Mouse (Mus musculus) stomach, embryonic 14.5 days (tissue): Measurements from ENCODE around the gene Elk3. TPM values are rescaled to one million over a fixed set of nuclear protein-coding genes. Genes with fewer than 3 reads are reported as not detected.

ENCODE experiments used
- ATAC-seq: fragments of 200-750 bp; cut with Nextera tagmentation; 2 replicates; pipeline ENCODE4 v1.8.0; 2017; ENCODE audit warnings: low read depth, moderate TSS enrichment; ENCODE audit not compliant: insufficient number of reproducible peaks, insufficient read depth, low FRiP score
- H3K27ac ChIP-seq: fragments of 300-500 bp; sonication (generic); 2 replicates; pipeline ENCODE4 v1.5.1; 2014; ENCODE audit warnings: mild to moderate bottlenecking, low read length, moderate library complexity, mixed read lengths
- H3K27me3 ChIP-seq: fragments of 300-500 bp; sonication (generic); 2 replicates; pipeline ENCODE4 v1.6.1; 2014; ENCODE audit warnings: low read length, control low read depth, mixed read lengths; ENCODE audit not compliant: control insufficient read depth, insufficient read depth
- H3K36me3 ChIP-seq: fragments of 300-500 bp; sonication (generic); 2 replicates; pipeline ENCODE4 v1.6.1; 2014; ENCODE audit warnings: mild to moderate bottlenecking, control low read depth, low read length, moderate library complexity, mixed read lengths; ENCODE audit not compliant: control insufficient read depth, insufficient read depth
- H3K4me1 ChIP-seq: fragments of 300-500 bp; sonication (generic); 2 replicates; pipeline ENCODE4 v1.6.1; 2014; ENCODE audit warnings: low read length, control low read depth, mixed read lengths; ENCODE audit not compliant: control insufficient read depth, insufficient read depth
- H3K4me2 ChIP-seq: fragments of 300-500 bp; sonication (generic); replicated peaks from 2 replicates; pipeline ENCODE4 v1.6.1; 2014; ENCODE audit warnings: low read depth, low read length, control low read depth
- H3K4me3 ChIP-seq: fragments of 300-500 bp; sonication (generic); 2 replicates; pipeline ENCODE4 v1.5.1; 2014; ENCODE audit warnings: low read depth, low read length, control low read depth
- H3K9ac ChIP-seq: fragments of 300-500 bp; sonication (generic); replicated peaks from 2 replicates; pipeline ENCODE4 v1.6.1; 2014; ENCODE audit warnings: low read depth, mild to moderate bottlenecking, control low read depth, low read length, moderate library complexity, mixed read lengths
- H3K9me3 ChIP-seq: fragments of 300-500 bp; sonication (generic); 2 replicates; pipeline ENCODE4 v1.6.1; 2016; ENCODE audit warnings: low read depth, low read length, control low read depth; ENCODE audit not compliant: control insufficient read depth
- WGBS: fragments of 180-500 bp; shearing (Covaris S2); extraction: QIAGEN DNeasy Blood & Tissue Kit; methylation state at CpG from one replicate; pipeline ENCODE4 v1.1.7; 2014; 5-methylcytosine and 5-hydroxymethylcytosine counted together
- polyA plus RNA-seq: library from polyadenylated mRNA; unstranded; fragments of >200 nt; fragmentation: Nextera tagmentation; extraction: Ambion mirVana; gene quantifications from 2 replicates; pipeline ENCODE4 v1.2.1, GENCODE M21; 2014

Elk3 gene
- polyA plus RNA-seq, 1 experiment from 2014 or later, result 36.6 TPM

- no peak for ATAC-seq
- H3K27ac ChIP-seq, result no peak overlapping the region
- no peaks in the 10 kb centered on the region for H3K27me3 ChIP-seq
- H3K4me1 ChIP-seq, result no peaks in the 10 kb centered on the region
- no peak overlapping the region for H3K4me2 ChIP-seq
- H3K4me3 ChIP-seq, result no peak overlapping the region
- WGBS, result 86% methylated on average over 10 of the region's 10 CpGs
- no peak overlapping the region for H3K9ac ChIP-seq
- no peaks in the 10 kb centered on the region for H3K36me3 ChIP-seq
- H3K9me3 ChIP-seq, result no peaks in the 10 kb centered on the region
These were observed 42.8 kb upstream of the Elk3 start for GRCm38 (mm10) chr10:93353545-93354326.

- H3K9me3 ChIP-seq, result no peaks in the 10 kb centered on the region
- H3K27me3 ChIP-seq, result no peaks in the 10 kb centered on the region
- H3K27ac ChIP-seq, result no peak overlapping the region
- no peak overlapping the region for H3K4me3 ChIP-seq
- WGBS, result 76% methylated on average over 14 of the region's 14 CpGs
- no peak overlapping the region for H3K4me2 ChIP-seq
- ATAC-seq, result no peak
- no peak overlapping the region for H3K9ac ChIP-seq
- H3K36me3 ChIP-seq, result no peaks in the 10 kb centered on the region
- H3K4me1 ChIP-seq, result no peaks in the 10 kb centered on the region
These were observed 37.1 kb upstream of the Elk3 start for GRCm38 (mm10) chr10:93347918-93348505.

- ATAC-seq, result no peak
- no peaks in the 10 kb centered on the region for H3K4me1 ChIP-seq
- no peak overlapping the region for H3K9ac ChIP-seq
- no peaks in the 10 kb centered on the region for H3K27me3 ChIP-seq
- no peaks in the 10 kb centered on the region for H3K9me3 ChIP-seq
- H3K36me3 ChIP-seq, result no peaks in the 10 kb centered on the region
- no peak overlapping the region for H3K27ac ChIP-seq
- H3K4me3 ChIP-seq, result no peak overlapping the region
- H3K4me2 ChIP-seq, result no peak overlapping the region
- 61% methylated on average over 7 of the region's 7 CpGs for WGBS
These were observed 36.5 kb upstream of the Elk3 start for GRCm38 (mm10) chr10:93347387-93347786.

GRCm38 (mm10) chr10:93346208-93346936, 35.4 kb upstream of the Elk3 start:
- no peak for ATAC-seq
- WGBS, result 83% methylated on average over 9 of the region's 9 CpGs

GRCm38 (mm10) chr10:93345497-93345896, 34.6 kb upstream of the Elk3 start:
- Histone ChIP-seq H3K27ac (no peak overlapping the region), H3K4me2 (no peak overlapping the region), H3K27me3 (no peaks in the 10 kb centered on the region), H3K36me3 (no peaks in the 10 kb centered on the region), H3K9me3 (no peaks in the 10 kb centered on the region), H3K9ac (no peak overlapping the region), H3K4me1 (no peaks in the 10 kb centered on the region), H3K4me3 (no peak overlapping the region)
- no peak for ATAC-seq
- WGBS, result 60% methylated on average over 2 of the region's 2 CpGs

More at GRCm38 (mm10) chr10:93346208-93346936, 35.4 kb upstream of the Elk3 start:
- Histone ChIP-seq H3K4me3 (no peak overlapping the region), H3K9ac (no peak overlapping the region), H3K27ac (no peak overlapping the region), H3K4me1 (no peaks in the 10 kb centered on the region), H3K4me2 (no peak overlapping the region), H3K36me3 (no peaks in the 10 kb centered on the region), H3K27me3 (no peaks in the 10 kb centered on the region), H3K9me3 (no peaks in the 10 kb centered on the region)

GRCm38 (mm10) chr10:93343469-93343868, 32.5 kb upstream of the Elk3 start:
- H3K9ac ChIP-seq, result no peak overlapping the region
- H3K27ac ChIP-seq, result no peak overlapping the region
- H3K4me3 ChIP-seq, result no peak overlapping the region
- WGBS, result 84% methylated on average over 6 of the region's 6 CpGs
- H3K4me1 ChIP-seq, result no peaks in the 10 kb centered on the region
- no peak overlapping the region for H3K4me2 ChIP-seq
- H3K9me3 ChIP-seq, result no peaks in the 10 kb centered on the region
- H3K36me3 ChIP-seq, result no peaks in the 10 kb centered on the region
- ATAC-seq, result no peak
- H3K27me3 ChIP-seq, result no peaks in the 10 kb centered on the region

GRCm38 (mm10) chr10:93342986-93343385, 32.1 kb upstream of the Elk3 start:
- no peaks in the 10 kb centered on the region for H3K4me1 ChIP-seq
- H3K27me3 ChIP-seq, result no peaks in the 10 kb centered on the region
- no peak for ATAC-seq
- H3K9me3 ChIP-seq, result no peaks in the 10 kb centered on the region
- 83% methylated on average over 3 of the region's 3 CpGs for WGBS
- H3K4me2 ChIP-seq, result no peak overlapping the region
- no peaks in the 10 kb centered on the region for H3K36me3 ChIP-seq
- no peak overlapping the region for H3K4me3 ChIP-seq
- no peak overlapping the region for H3K9ac ChIP-seq
- no peak overlapping the region for H3K27ac ChIP-seq

- ATAC-seq, result no peak
- Histone ChIP-seq H3K9me3 (no peaks in the 10 kb centered on the region), H3K27ac (no peak overlapping the region), H3K4me1 (no peaks in the 10 kb centered on the region), H3K9ac (no peak overlapping the region), H3K27me3 (no peaks in the 10 kb centered on the region), H3K4me2 (no peak overlapping the region), H3K36me3 (no peaks in the 10 kb centered on the region), H3K4me3 (no peak overlapping the region)
- WGBS, result 81% methylated on average over 5 of the region's 5 CpGs
These were observed 27.6 kb upstream of the Elk3 start for GRCm38 (mm10) chr10:93338526-93338925.
